Mouse (Mus musculus): ENCODE measurements around the gene Foxj2.

The Foxj2 gene

GRCm38 (mm10) chr6:122879141-122879735 lies 59.5 kb downstream of the Foxj2 start:
- DNase-seq: no peak

- no peak for DNase-seq
Measured at GRCm38 (mm10) chr6:122879781-122880505, 60.2 kb downstream of the Foxj2 start.

- no peak for DNase-seq
Measured at GRCm38 (mm10) chr6:122881287-122881686, 61.6 kb downstream of the Foxj2 start.

GRCm38 (mm10) chr6:122883603-122884002 lies 63.9 kb downstream of the Foxj2 start:
- no peak for DNase-seq

GRCm38 (mm10) chr6:122889599-122889998 lies 69.9 kb downstream of the Foxj2 start:
- DNase-seq: no peak

GRCm38 (mm10) chr6:122892442-122893049 lies 72.8 kb downstream of the Foxj2 start:
- DNase-seq: peak; percentile 23 to 72

Data from lung, postnatal 4 days (tissue).